Mouse (Mus musculus): ENCODE measurements around the gene Capza1. TPM values are rescaled to one million over a fixed set of nuclear protein-coding genes. Genes with fewer than 3 reads are reported as not detected.
A peak's percentile ranks its signal among the peaks of the same experiment; 100 is the strongest.

The Capza1 gene
- polyA plus RNA-seq, 1 experiment: 22.6 TPM

DNA sequence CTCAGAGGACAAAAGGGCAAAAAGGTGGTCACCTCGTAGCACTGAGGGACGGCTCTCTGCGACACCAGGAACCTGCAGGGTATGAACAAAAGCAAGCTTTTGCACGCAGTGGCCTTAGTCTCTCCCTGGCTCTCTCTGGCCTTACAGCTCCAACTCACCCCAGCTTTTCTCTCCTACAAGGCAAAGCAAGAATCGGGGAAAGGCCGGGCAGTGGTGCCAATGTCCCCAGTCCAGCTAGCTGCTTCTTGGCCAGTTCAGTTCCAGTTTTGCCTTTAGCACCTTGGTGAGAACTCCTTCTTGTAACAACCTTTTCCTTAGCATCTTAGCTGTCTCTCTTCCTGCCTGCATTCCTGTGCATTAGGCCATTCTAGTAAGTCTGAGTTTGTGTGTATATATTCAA lies 62.8 kb downstream of the Capza1 start:
- no peaks in the 10 kb centered on the region for H3K79me2 ChIP-seq (ENCODE audit: control insufficient read depth, insufficient read depth)
- TF ChIP-seq MYOG (IDR thresholded peaks at IDR 0.05; ENCODE audit: control insufficient read depth in 1 of 3, insufficient read depth in 1 of 3, insufficient read length in 2 of 3, low read depth in 2 of 3) (no peak), POLR2AphosphoS2 (IDR thresholded peaks at IDR 0.05; ENCODE audit: insufficient read length, low read depth) (no peak), MAX (IDR thresholded peaks at IDR 0.05; ENCODE audit: low read depth) (no peak), SRF (IDR thresholded peaks at IDR 0.05; ENCODE audit: control insufficient read depth, insufficient read length, low read depth) (no peak), CEBPB (IDR thresholded peaks at IDR 0.05; ENCODE audit: insufficient read depth, poor library complexity, severe bottlenecking) (no peak), POLR2A (IDR thresholded peaks at IDR 0.05; ENCODE audit: insufficient read length, low read depth) (no peak), TCF12 (IDR thresholded peaks at IDR 0.05; ENCODE audit: insufficient read depth, poor library complexity, severe bottlenecking) (no peak), TCF3 (IDR thresholded peaks at IDR 0.05; ENCODE audit: insufficient read length, low read depth) (no peak), E2F4 (IDR thresholded peaks at IDR 0.05; ENCODE audit: insufficient read depth) (no peak), USF1 (IDR thresholded peaks at IDR 0.05; ENCODE audit: low read depth) (no peak), MYOD1 (IDR thresholded peaks at IDR 0.05; ENCODE audit: control insufficient read depth in 1 of 3, insufficient read length in 2 of 3, low read depth in 2 of 3) (no peak), REST (IDR thresholded peaks at IDR 0.05; ENCODE audit: insufficient read depth, insufficient read length) (no peak)
- H3K4me3 ChIP-seq: no peak overlapping the region
- H3K4me2 ChIP-seq (ENCODE audit: low read depth): no peak overlapping the region
- H3K27me3 ChIP-seq (ENCODE audit: control insufficient read depth, insufficient read depth, insufficient read length): no peaks in the 10 kb centered on the region
- peaks cover 2% of the 10 kb centered on the region for H3K36me3 ChIP-seq (ENCODE audit: control insufficient read depth, insufficient read depth)
- H3ac ChIP-seq (ENCODE audit: control insufficient read depth, insufficient read length): no peak overlapping the region

DNA sequence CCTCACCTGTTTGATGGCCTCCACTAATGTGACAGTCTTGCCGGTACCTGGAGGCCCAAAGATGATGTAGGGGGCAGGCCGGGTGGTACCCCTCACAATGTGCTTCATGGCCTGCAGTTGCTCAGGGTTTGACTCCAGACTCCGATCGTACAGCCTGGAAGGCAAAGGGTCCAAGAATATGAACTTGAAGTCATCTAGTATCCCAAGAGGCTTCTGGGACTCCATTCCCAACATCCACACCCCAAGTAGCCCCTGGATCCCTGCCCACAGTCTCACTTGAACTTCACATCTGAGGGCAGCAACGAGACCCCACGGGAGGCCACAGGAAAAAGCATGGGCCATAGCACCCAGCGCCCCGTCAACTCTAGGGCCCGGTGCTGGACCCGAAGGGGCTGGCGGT lies 63.6 kb downstream of the Capza1 start:
- no peak overlapping the region for H3K4me3 ChIP-seq
- TF ChIP-seq USF1 (IDR thresholded peaks at IDR 0.05; ENCODE audit: low read depth): no peak
- no peak for TF ChIP-seq REST (IDR thresholded peaks at IDR 0.05; ENCODE audit: insufficient read depth, insufficient read length)
- TF ChIP-seq MAX (IDR thresholded peaks at IDR 0.05; ENCODE audit: low read depth): no peak
- TF ChIP-seq MYOD1 (IDR thresholded peaks at IDR 0.05; ENCODE audit: control insufficient read depth in 1 of 3, insufficient read length in 2 of 3, low read depth in 2 of 3): no peak
- no peak for TF ChIP-seq CEBPB (IDR thresholded peaks at IDR 0.05; ENCODE audit: insufficient read depth, poor library complexity, severe bottlenecking)
- no peak for TF ChIP-seq E2F4 (IDR thresholded peaks at IDR 0.05; ENCODE audit: insufficient read depth)
- TF ChIP-seq MYOG (IDR thresholded peaks at IDR 0.05; ENCODE audit: control insufficient read depth in 1 of 3, insufficient read depth in 1 of 3, insufficient read length in 2 of 3, low read depth in 2 of 3): no peak
- TF ChIP-seq TCF3 (IDR thresholded peaks at IDR 0.05; ENCODE audit: insufficient read length, low read depth): no peak
- TF ChIP-seq TCF12 (IDR thresholded peaks at IDR 0.05; ENCODE audit: insufficient read depth, poor library complexity, severe bottlenecking): no peak
- no peak for TF ChIP-seq SRF (IDR thresholded peaks at IDR 0.05; ENCODE audit: control insufficient read depth, insufficient read length, low read depth)
- no peak for TF ChIP-seq POLR2AphosphoS2 (IDR thresholded peaks at IDR 0.05; ENCODE audit: insufficient read length, low read depth)
- TF ChIP-seq POLR2A (IDR thresholded peaks at IDR 0.05; ENCODE audit: insufficient read length, low read depth): no peak
- no peak overlapping the region for H3K4me2 ChIP-seq (ENCODE audit: low read depth)
- H3ac ChIP-seq (ENCODE audit: control insufficient read depth, insufficient read length): no peak overlapping the region
- no peaks in the 10 kb centered on the region for H3K79me2 ChIP-seq (ENCODE audit: control insufficient read depth, insufficient read depth)
- H3K36me3 ChIP-seq (ENCODE audit: control insufficient read depth, insufficient read depth): peaks cover 5% of the 10 kb centered on the region
- H3K27me3 ChIP-seq (ENCODE audit: control insufficient read depth, insufficient read depth, insufficient read length): no peaks in the 10 kb centered on the region

DNA sequence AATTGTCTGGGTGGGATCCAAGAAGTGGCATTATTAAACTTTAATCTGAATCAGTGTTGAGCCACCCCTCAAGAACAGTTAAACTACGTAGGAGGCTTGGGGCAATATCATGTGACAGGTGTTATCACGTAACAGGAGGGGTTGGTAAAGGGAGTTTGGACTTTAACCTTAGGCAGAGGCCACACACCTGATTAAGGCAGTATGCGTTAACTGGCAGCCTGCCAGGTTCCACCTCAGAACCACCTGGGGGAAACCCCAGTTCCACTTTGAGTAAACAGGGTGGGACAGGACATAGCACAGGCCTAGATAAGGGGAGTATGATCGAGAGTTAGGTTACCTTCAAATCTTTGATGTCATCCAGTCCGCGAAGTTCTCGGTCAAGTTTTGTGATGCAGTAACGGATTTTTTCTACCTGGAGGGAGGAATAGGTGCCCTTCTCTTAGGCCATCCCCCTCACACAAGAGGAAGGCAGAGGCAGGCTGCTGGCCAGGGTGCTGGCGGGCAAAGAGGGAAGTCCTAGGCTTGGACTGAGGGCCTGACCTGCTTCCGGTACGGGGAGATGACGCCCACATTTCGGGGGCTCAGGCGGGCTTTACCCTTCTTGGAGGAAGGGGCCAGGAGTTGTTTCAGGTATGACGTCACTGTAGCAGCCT lies 67.7 kb downstream of the Capza1 start:
- Histone ChIP-seq H3K4me2 (ENCODE audit: low read depth) (no peak overlapping the region), H3K4me3 (no peak overlapping the region), H3K27me3 (ENCODE audit: control insufficient read depth, insufficient read depth, insufficient read length) (no peaks in the 10 kb centered on the region), H3K79me2 (ENCODE audit: control insufficient read depth, insufficient read depth) (peaks cover 15% of the 10 kb centered on the region), H3K36me3 (ENCODE audit: control insufficient read depth, insufficient read depth) (peaks cover 21% of the 10 kb centered on the region), H3ac (ENCODE audit: control insufficient read depth, insufficient read length) (no peak overlapping the region)
- TF ChIP-seq MYOG (IDR thresholded peaks at IDR 0.05; ENCODE audit: control insufficient read depth in 1 of 3, insufficient read depth in 1 of 3, insufficient read length in 2 of 3, low read depth in 2 of 3) (no peak), POLR2AphosphoS2 (IDR thresholded peaks at IDR 0.05; ENCODE audit: insufficient read length, low read depth) (peak; percentile 26)

DNA sequence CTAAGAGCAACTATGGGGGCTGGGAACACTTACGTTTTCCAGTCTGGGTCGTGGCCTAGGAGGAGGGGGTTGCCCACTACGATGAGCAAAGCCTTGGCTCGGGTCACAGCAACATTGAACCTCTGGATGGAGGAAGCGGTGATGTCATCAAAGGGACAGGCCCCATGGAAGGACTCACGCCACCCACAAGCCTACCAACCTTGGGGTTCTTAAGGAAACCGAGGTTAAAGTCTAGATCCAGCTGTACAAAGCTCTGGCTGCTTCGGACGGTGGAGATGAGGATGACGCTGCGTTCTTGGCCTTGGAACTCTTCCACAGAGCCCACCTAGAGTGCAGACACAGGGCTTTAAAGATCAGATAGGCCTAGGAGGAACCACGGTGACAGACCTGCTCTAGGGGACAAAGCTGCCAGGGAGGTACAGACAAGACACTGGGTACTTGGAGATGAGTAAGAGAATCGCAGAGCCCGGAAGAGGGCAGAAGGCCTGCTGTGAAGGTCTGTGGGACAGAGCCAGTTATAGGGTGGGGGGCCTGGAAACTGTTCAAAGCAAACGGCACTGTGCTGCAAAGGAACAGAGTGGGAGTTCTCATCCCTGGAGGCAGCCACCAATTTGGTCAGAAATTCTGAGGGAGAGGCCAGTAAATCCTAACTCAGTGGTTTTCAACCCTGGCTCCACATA lies 68.5 kb downstream of the Capza1 start:
- H3K4me2 ChIP-seq (ENCODE audit: low read depth): no peak overlapping the region
- no peak overlapping the region for H3K4me3 ChIP-seq
- TF ChIP-seq MYOD1 (IDR thresholded peaks at IDR 0.05; ENCODE audit: control insufficient read depth in 1 of 3, insufficient read length in 2 of 3, low read depth in 2 of 3) (no peak), POLR2A (IDR thresholded peaks at IDR 0.05; ENCODE audit: insufficient read length, low read depth) (no peak), MYOG (IDR thresholded peaks at IDR 0.05; ENCODE audit: control insufficient read depth in 1 of 3, insufficient read depth in 1 of 3, insufficient read length in 2 of 3, low read depth in 2 of 3) (no peak), REST (IDR thresholded peaks at IDR 0.05; ENCODE audit: insufficient read depth, insufficient read length) (no peak)
- H3K36me3 ChIP-seq (ENCODE audit: control insufficient read depth, insufficient read depth): peaks cover 21% of the 10 kb centered on the region
- H3K27me3 ChIP-seq (ENCODE audit: control insufficient read depth, insufficient read depth, insufficient read length): no peaks in the 10 kb centered on the region
- no peak overlapping the region for H3ac ChIP-seq (ENCODE audit: control insufficient read depth, insufficient read length)
- H3K79me2 ChIP-seq (ENCODE audit: control insufficient read depth, insufficient read depth): peaks cover 23% of the 10 kb centered on the region

DNA sequence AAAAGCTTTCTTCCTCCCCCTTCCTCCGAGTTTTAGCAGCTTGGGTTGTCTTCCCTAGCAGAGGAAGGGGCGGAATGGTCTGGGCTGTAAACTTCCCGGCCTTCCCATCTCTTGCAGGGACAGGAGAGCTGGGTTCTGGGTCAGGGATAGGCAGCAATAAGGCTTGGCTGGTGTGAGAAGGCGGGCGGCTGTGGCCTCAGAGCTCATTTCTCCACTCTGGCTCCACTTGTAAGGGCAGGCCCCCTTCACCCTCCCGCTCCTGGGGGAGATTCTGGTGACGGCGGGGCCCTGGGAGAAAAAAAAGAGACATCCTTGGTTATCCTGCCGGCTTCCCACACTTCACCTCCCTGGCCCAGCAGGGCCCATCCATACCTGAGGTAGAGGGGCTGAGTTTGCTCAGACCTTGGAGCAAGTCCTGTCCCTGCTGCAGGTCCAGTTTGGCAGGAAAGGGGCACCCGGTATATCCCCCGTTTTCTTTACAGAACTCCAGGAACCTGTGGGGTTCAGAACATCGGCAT lies 69.3 kb downstream of the Capza1 start:
- Histone ChIP-seq H3K79me2 (ENCODE audit: control insufficient read depth, insufficient read depth) (peaks cover 30% of the 10 kb centered on the region), H3K27me3 (ENCODE audit: control insufficient read depth, insufficient read depth, insufficient read length) (no peaks in the 10 kb centered on the region), H3ac (ENCODE audit: control insufficient read depth, insufficient read length) (no peak overlapping the region), H3K4me3 (no peak overlapping the region), H3K36me3 (ENCODE audit: control insufficient read depth, insufficient read depth) (peaks cover 21% of the 10 kb centered on the region), H3K4me2 (ENCODE audit: low read depth) (no peak overlapping the region)
- TF ChIP-seq E2F4 (IDR thresholded peaks at IDR 0.05; ENCODE audit: insufficient read depth) (no peak), TCF12 (IDR thresholded peaks at IDR 0.05; ENCODE audit: insufficient read depth, poor library complexity, severe bottlenecking) (no peak), MYOG (IDR thresholded peaks at IDR 0.05; ENCODE audit: control insufficient read depth in 1 of 3, insufficient read depth in 1 of 3, insufficient read length in 2 of 3, low read depth in 2 of 3) (no peak), MYOD1 (IDR thresholded peaks at IDR 0.05; ENCODE audit: control insufficient read depth in 1 of 3, insufficient read length in 2 of 3, low read depth in 2 of 3) (no peak), MAX (IDR thresholded peaks at IDR 0.05; ENCODE audit: low read depth) (no peak)

Measured in myocyte (in vitro differentiated cells).